Mouse (Mus musculus): ENCODE results near the gene Slc25a42. TPM values are rescaled to one million over a fixed set of nuclear protein-coding genes. Genes with fewer than 3 reads are reported as not detected.

Slc25a42 gene
- total and polyA plus RNA-seq, 3 experiments = 0.63 to 3.0 (median 2.9) TPM

DNA sequence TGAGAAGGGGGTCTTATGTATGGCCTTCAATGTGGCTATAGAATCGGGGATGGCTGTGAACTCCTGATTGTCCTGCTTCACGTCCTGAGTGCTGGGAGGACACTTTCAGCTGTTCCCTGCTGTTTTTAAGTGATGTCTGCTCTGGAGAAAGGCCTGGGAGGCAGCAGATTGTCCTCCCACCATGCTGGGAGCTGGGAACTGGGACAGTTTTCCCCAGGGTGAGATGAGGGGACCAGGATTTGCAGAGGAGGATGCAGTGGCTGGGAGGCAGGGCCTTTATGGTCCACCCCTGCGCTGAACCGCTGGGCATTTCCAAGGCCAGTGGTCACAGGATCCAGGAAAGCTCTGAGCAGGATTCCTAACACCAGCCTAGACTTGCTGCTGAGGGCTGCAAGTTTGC, 9.0 kb downstream of the Slc25a42 start:
- Histone ChIP-seq H3K9ac (ENCODE audit: insufficient read depth, low read depth) (no peak overlapping the region), H3K4me3 (replicated peaks in 1 of 3; ENCODE audit: low read depth in 2 of 3, low read length in 2 of 3, poor library complexity in 1 of 3) (no peak overlapping the region), H3K27me3 (replicated peaks) (no peaks in the 10 kb centered on the region), H3K9me3 (replicated peaks; ENCODE audit: low read length) (no peaks in the 10 kb centered on the region), H3K4me1 (ENCODE audit: control insufficient read depth in 1 of 2, insufficient read depth in 2 of 2) (0 out of 4 replicates have a peak, but pooled peaks cover 0 to 2% of the 10 kb centered on the region in 2 experiments), H3K4me2 (ENCODE audit: insufficient read depth, low read depth, poor library complexity, severe bottlenecking) (no peak overlapping the region), H3K27ac (ENCODE audit: insufficient read depth, low read depth) (no peak overlapping the region), H3K79me2 (replicated peaks; ENCODE audit: control insufficient read depth, extremely low read depth, insufficient read depth, poor library complexity, severe bottlenecking) (no peaks in the 10 kb centered on the region), H3K36me3 (replicated peaks in 1 of 2; ENCODE audit: control insufficient read depth in 1 of 2, insufficient read depth in 1 of 2, low read length in 1 of 2) (no peaks in the 10 kb centered on the region)
- dilution Hi-C loops (cut with MboI; ENCODE audit: extremely low pct_ligation_motif_present, extremely low pct_unique_long_range_greater_than_20kb, low sequenced_read_pairs) (no loop called here), in situ Hi-C loops (cut with MboI; ENCODE audit: low pct_ligation_motif_present, low pct_unique_long_range_greater_than_20kb, low sequenced_read_pairs) (no loop called here)
- no peak for DNase-seq (ENCODE audit: extremely low read depth)
- no peak for TF ChIP-seq POLR2A (IDR thresholded peaks at IDR 0.05; ENCODE audit: low read depth, low read length)
- no peak for TF ChIP-seq TCF12 (IDR thresholded peaks at IDR 0.05; ENCODE audit: low read depth, low read length)
- no peak for TF ChIP-seq PAX5 (IDR thresholded peaks at IDR 0.05; ENCODE audit: low read length)
- no peak for TF ChIP-seq CHD1 (IDR thresholded peaks at IDR 0.05; ENCODE audit: low read depth, low read length)
- TF ChIP-seq TBP (conservative IDR thresholded peaks at IDR 0.05; ENCODE audit: low read depth, low read length) = no peak
- TF ChIP-seq JUN (IDR thresholded peaks at IDR 0.05; ENCODE audit: insufficient read depth, low read depth, low read length) = no peak
- TF ChIP-seq RAD21 (IDR thresholded peaks at IDR 0.05; ENCODE audit: low read depth, low read length) = no peak
- TF ChIP-seq MAFK (IDR thresholded peaks at IDR 0.05; ENCODE audit: insufficient replicate concordance, low read length) = no peak
- TF ChIP-seq NRF1 (IDR thresholded peaks at IDR 0.05; ENCODE audit: low read depth, low read length) = no peak
- TF ChIP-seq JUND (conservative IDR thresholded peaks at IDR 0.05; ENCODE audit: low read depth, low read length) = no peak
- no peak for TF ChIP-seq GABPA (IDR thresholded peaks at IDR 0.05; ENCODE audit: insufficient replicate concordance, low read depth, low read length)
- TF ChIP-seq CTCF (conservative IDR thresholded peaks at IDR 0.05 in 1 of 2, IDR thresholded peaks at IDR 0.05 in 1 of 2; ENCODE audit: low read depth in 2 of 2, low read length in 2 of 2) = no peak
- no peak for TF ChIP-seq CHD2 (IDR thresholded peaks at IDR 0.05; ENCODE audit: low read length)
- no peak for TF ChIP-seq MAZ (IDR thresholded peaks at IDR 0.05; ENCODE audit: low read depth, low read length)
- TF ChIP-seq ELF1 (IDR thresholded peaks at IDR 0.05; ENCODE audit: low read depth, low read length) = no peak
- no peak for TF ChIP-seq RCOR1 (conservative IDR thresholded peaks at IDR 0.05; ENCODE audit: low read depth, low read length)

DNA sequence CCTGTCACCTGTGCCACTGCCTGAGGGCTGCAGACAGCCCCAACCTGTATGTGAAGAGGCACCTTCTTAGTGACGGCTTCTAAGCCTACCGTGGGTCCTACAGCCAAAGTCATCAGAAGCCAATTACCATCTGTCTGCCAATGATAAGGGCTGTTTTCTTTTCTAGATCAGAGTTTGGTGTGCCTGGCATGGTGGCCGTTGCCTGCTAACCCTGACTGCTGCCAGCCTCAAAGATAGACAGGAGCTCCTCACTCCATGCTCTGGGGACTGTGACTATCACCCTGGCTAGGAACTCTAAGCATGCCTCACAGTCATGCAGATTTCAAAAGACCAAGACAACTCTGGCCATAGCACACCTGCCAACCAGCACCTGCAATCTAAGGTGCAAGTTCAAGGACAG, 10.7 kb downstream of the Slc25a42 start:
- H3K4me2 ChIP-seq (ENCODE audit: insufficient read depth, low read depth, poor library complexity, severe bottlenecking) = no peak overlapping the region

More for the DNA sequence above, 10.7 kb downstream of the Slc25a42 start:
- H3K79me2 ChIP-seq (replicated peaks; ENCODE audit: control insufficient read depth, extremely low read depth, insufficient read depth, poor library complexity, severe bottlenecking) = no peaks in the 10 kb centered on the region
- H3K4me1 ChIP-seq (ENCODE audit: control insufficient read depth in 1 of 2, insufficient read depth in 2 of 2) = 0 out of 4 replicates have a peak, but pooled peaks cover 0 to 2% of the 10 kb centered on the region in 2 experiments
- in situ Hi-C loops (cut with MboI; ENCODE audit: low pct_ligation_motif_present, low pct_unique_long_range_greater_than_20kb, low sequenced_read_pairs) (no loop called here), dilution Hi-C loops (cut with MboI; ENCODE audit: extremely low pct_ligation_motif_present, extremely low pct_unique_long_range_greater_than_20kb, low sequenced_read_pairs) (no loop called here)
- DNase-seq (ENCODE audit: extremely low read depth) = no peak
- H3K4me3 ChIP-seq (replicated peaks in 1 of 3; ENCODE audit: low read depth in 2 of 3, low read length in 2 of 3, poor library complexity in 1 of 3) = no peak overlapping the region
- H3K27me3 ChIP-seq (replicated peaks) = no peaks in the 10 kb centered on the region
- no peak for TF ChIP-seq USF1 (IDR thresholded peaks at IDR 0.05; ENCODE audit: low read depth, low read length)
- no peak for TF ChIP-seq UBTF (IDR thresholded peaks at IDR 0.05; ENCODE audit: low read depth, low read length)
- no peak for TF ChIP-seq SMC3 (IDR thresholded peaks at IDR 0.05; ENCODE audit: low read depth, low read length)
- TF ChIP-seq IRF4 (IDR thresholded peaks at IDR 0.05; ENCODE audit: low read depth, low read length) = no peak
- TF ChIP-seq USF2 (conservative IDR thresholded peaks at IDR 0.05; ENCODE audit: low read depth, low read length) = no peak
- no peak for TF ChIP-seq NRF1 (IDR thresholded peaks at IDR 0.05; ENCODE audit: low read depth, low read length)
- TF ChIP-seq ZKSCAN1 (IDR thresholded peaks at IDR 0.05; ENCODE audit: borderline replicate concordance, low read depth, low read length) = no peak
- no peak for TF ChIP-seq CHD1 (IDR thresholded peaks at IDR 0.05; ENCODE audit: low read depth, low read length)
- no peak for TF ChIP-seq ELF1 (IDR thresholded peaks at IDR 0.05; ENCODE audit: low read depth, low read length)
- no peak for TF ChIP-seq MYC (IDR thresholded peaks at IDR 0.05; ENCODE audit: low read depth, low read length)
- no peak for TF ChIP-seq HCFC1 (IDR thresholded peaks at IDR 0.05; ENCODE audit: low read depth, low read length)
- TF ChIP-seq MXI1 (IDR thresholded peaks at IDR 0.05; ENCODE audit: low read depth, low read length) = no peak
- TF ChIP-seq POLR2A (IDR thresholded peaks at IDR 0.05; ENCODE audit: low read depth, low read length) = no peak
- no peak for TF ChIP-seq PAX5 (IDR thresholded peaks at IDR 0.05; ENCODE audit: low read length)
- TF ChIP-seq MAX (IDR thresholded peaks at IDR 0.05; ENCODE audit: low read length) = no peak
- TF ChIP-seq SIN3A (IDR thresholded peaks at IDR 0.05; ENCODE audit: low read length) = no peak
- TF ChIP-seq ZC3H11A (IDR thresholded peaks at IDR 0.05; ENCODE audit: low read depth, low read length) = no peak
- H3K27ac ChIP-seq (ENCODE audit: insufficient read depth, low read depth) = no peak overlapping the region
- H3K9ac ChIP-seq (ENCODE audit: insufficient read depth, low read depth) = no peak overlapping the region
- H3K36me3 ChIP-seq (replicated peaks in 1 of 2; ENCODE audit: control insufficient read depth in 1 of 2, insufficient read depth in 1 of 2, low read length in 1 of 2) = no peaks in the 10 kb centered on the region
- H3K9me3 ChIP-seq (replicated peaks; ENCODE audit: low read length) = no peaks in the 10 kb centered on the region

All from CH12.LX (cell line).